Mouse (Mus musculus) midbrain, embryonic 16.5 days (tissue): ENCODE measurements around the gene Slc22a30. TPM values are rescaled to one million over a fixed set of nuclear protein-coding genes. Genes with fewer than 3 reads are reported as not detected.
"Not testable (repeated sequence)": the region's sequence is repeated elsewhere in the genome, so short reads cannot be mapped to it uniquely, and the experiment has no call there.

Experiments used
- ATAC-seq: fragments of 200-750 bp; cut with Nextera tagmentation; 2 replicates; pipeline ENCODE4 v1.8.0; 2017; ENCODE audit warnings: moderate TSS enrichment
- H3K27ac ChIP-seq: fragments of 300-500 bp; sonication (generic); 2 replicates; pipeline ENCODE4 v1.5.1; 2014; ENCODE audit warnings: mild to moderate bottlenecking, low read length, mixed read lengths
- H3K27me3 ChIP-seq: fragments of 300-500 bp; sonication (generic); 2 replicates; pipeline ENCODE4 v1.6.1; 2014; ENCODE audit warnings: low read depth, low read length, mixed read lengths; ENCODE audit not compliant: control insufficient read depth, insufficient read depth
- H3K36me3 ChIP-seq: fragments of 300-500 bp; sonication (generic); 2 replicates; pipeline ENCODE4 v1.6.1; 2014; ENCODE audit warnings: mild to moderate bottlenecking, low read length, moderate library complexity, mixed read lengths; ENCODE audit not compliant: control insufficient read depth, insufficient read depth
- H3K4me1 ChIP-seq: fragments of 300-500 bp; sonication (generic); 2 replicates; pipeline ENCODE4 v1.6.1; 2014; ENCODE audit warnings: mild to moderate bottlenecking, low read length, mixed read lengths; ENCODE audit not compliant: control insufficient read depth, insufficient read depth
- H3K4me2 ChIP-seq: fragments of 300-500 bp; sonication (generic); 2 replicates; pipeline ENCODE4 v1.6.1; 2014; ENCODE audit warnings: mild to moderate bottlenecking, low read length, mixed read lengths
- H3K4me3 ChIP-seq: fragments of 300-500 bp; sonication (generic); 2 replicates; pipeline ENCODE4 v1.5.1; 2014; ENCODE audit warnings: low read depth, mild to moderate bottlenecking, low read length, moderate library complexity, mixed read lengths
- H3K9ac ChIP-seq: fragments of 300-500 bp; sonication (generic); 2 replicates; pipeline ENCODE4 v1.6.1; 2014; ENCODE audit warnings: low read depth, low read length, mixed read lengths
- H3K9me3 ChIP-seq: fragments of 300-500 bp; sonication (generic); replicated peaks from 2 replicates; pipeline ENCODE4 v1.6.1; 2014; ENCODE audit warnings: mild to moderate bottlenecking, low read length, mixed read lengths; ENCODE audit not compliant: control insufficient read depth, poor library complexity, severe bottlenecking
- WGBS: fragments of 180-500 bp; shearing (Covaris S2); extraction: QIAGEN DNeasy Blood & Tissue Kit; methylation state at CpG from one replicate; pipeline ENCODE4 v1.1.7; 2014; 5-methylcytosine and 5-hydroxymethylcytosine counted together
- polyA plus RNA-seq: library from polyadenylated mRNA; unstranded; fragments of >200 nt; fragmentation: Nextera tagmentation; extraction: Ambion mirVana; gene quantifications from 2 replicates; pipeline ENCODE4 v1.2.1, GENCODE M21; 2015

Gene Slc22a30
- not detected in 2 replicates for polyA plus RNA-seq

DNA sequence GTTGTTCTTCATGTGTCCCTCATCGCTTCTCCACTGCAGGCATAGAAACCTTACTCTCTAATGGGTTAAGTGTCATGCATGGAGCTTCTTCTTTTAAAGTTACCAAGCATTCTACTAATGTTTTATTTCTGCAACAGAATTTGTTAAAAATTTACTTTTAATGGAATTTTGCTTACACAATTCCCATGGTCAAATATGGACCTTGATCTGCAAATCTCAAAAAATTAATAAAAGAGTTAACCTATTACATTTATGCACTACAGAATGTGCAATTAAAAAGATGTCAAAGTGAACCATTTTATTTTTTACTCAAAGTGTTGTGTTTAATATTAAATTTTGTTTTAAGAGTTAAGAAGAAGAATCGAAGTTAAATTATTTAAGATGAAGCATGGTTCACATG is at the start of gene Slc22a30:
TSS of gene Slc22a30 (minus strand) at position 101 of the 400 bp plus-strand sequence.
- not testable (repeated sequence) for H3K9ac ChIP-seq, H3K27ac ChIP-seq, H3K4me2 ChIP-seq, H3K36me3 ChIP-seq, H3K27me3 ChIP-seq, ATAC-seq, H3K4me3 ChIP-seq, H3K4me1 ChIP-seq, H3K9me3 ChIP-seq
- 88% methylated on average over 1 of the region's 2 CpGs for WGBS

DNA sequence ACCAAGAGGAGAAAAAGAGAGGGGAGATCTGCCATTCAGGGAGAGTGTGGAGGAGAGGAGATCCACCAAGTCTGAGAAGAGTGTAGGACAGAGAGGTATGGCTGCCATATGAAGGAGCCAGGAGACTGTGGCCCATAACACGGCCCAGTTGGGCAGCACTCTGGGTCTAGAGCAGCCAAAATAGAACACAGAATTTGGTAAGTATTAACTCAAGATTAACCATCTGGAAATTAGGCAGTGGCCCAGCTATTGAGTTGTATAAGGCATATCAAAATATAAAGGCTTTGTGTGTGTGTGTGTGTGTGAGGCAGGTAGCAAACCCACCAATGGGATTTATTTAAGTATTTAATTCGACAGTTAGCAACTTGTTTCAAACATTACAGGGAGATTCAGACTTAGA is 43.4 kb upstream of the Slc22a30 start:
- no peak overlapping the region for H3K9ac ChIP-seq
- no peaks in the 10 kb centered on the region for H3K27me3 ChIP-seq
- no peak for ATAC-seq
- no peaks in the 10 kb centered on the region for H3K36me3 ChIP-seq
- no peak overlapping the region for H3K4me3 ChIP-seq
- no peaks in the 10 kb centered on the region for H3K4me1 ChIP-seq
- 72% methylated on average over 2 of the region's 2 CpGs for WGBS
- no peaks in the 10 kb centered on the region; the same call in 1 of the 2 replicates for H3K9me3 ChIP-seq
- no peak overlapping the region for H3K4me2 ChIP-seq
- no peak overlapping the region for H3K27ac ChIP-seq

DNA sequence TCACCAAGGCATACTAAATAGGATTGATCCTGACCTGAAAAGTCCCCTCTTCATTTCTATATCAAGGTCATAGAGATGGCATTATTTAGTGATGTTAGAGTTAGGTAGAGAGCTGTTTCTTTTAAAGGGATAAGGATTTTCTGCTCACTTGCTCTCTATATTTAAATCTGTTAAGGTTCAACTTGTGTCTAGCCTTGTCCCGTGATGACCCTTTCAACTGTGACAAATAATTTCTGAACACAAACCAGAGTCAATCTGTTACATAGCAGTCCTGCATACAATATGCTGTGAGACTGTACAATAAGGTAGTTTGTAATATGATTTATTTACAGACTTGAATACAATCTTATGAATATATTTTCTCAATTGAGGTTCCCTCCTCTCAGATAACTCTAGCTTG is 42.6 kb upstream of the Slc22a30 start:
- no peaks in the 10 kb centered on the region for H3K27me3 ChIP-seq
- H3K4me2 ChIP-seq, result no peak overlapping the region
- H3K36me3 ChIP-seq, result no peaks in the 10 kb centered on the region
- no peak overlapping the region for H3K9ac ChIP-seq
- no peaks in the 10 kb centered on the region for H3K4me1 ChIP-seq
- ATAC-seq, result no peak
- no peak overlapping the region for H3K27ac ChIP-seq
- no peak overlapping the region for H3K4me3 ChIP-seq
- H3K9me3 ChIP-seq, result no peaks in the 10 kb centered on the region; the same call in 1 of the 2 replicates
- WGBS, result 86% methylated on average over 1 of the region's 1 CpGs

DNA sequence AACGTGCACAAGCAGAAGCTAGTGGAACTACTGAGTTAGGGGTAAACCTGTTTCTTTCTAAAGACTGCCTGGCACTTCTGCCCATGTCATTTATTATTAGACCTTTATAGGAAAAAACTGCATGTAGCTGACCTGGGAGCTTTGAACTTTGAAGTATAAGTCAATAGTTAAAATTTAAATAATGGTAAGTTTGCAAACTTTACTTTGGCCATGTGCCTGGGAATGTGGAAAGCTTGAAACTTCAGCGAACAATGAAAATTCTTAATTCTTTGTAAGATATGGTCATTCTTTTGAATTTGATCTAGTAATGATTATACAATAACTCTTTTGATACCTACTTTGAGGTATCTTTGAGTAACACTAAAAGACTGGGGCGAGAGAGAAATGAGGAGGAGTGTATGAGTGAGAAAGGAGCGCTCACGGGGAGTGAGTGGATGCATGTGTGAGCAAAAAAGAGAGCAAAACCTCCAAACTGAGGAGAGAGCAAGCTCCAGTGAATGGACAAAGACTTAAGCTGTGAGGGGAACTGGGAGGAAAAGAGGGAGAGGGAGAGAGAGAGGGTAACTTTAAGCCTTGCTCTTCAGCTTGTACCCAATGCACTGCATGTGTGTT is 26.2 kb upstream of the Slc22a30 start:
- Histone ChIP-seq H3K4me1 (no peaks in the 10 kb centered on the region), H3K27me3 (no peaks in the 10 kb centered on the region), H3K4me3 (no peak overlapping the region), H3K9ac (no peak overlapping the region), H3K27ac (no peak overlapping the region), H3K4me2 (no peak overlapping the region), H3K36me3 (no peaks in the 10 kb centered on the region), H3K9me3 (peaks cover 2% of the 10 kb centered on the region)
- ATAC-seq, result no peak
- 83% methylated on average over 5 of the region's 5 CpGs for WGBS

DNA sequence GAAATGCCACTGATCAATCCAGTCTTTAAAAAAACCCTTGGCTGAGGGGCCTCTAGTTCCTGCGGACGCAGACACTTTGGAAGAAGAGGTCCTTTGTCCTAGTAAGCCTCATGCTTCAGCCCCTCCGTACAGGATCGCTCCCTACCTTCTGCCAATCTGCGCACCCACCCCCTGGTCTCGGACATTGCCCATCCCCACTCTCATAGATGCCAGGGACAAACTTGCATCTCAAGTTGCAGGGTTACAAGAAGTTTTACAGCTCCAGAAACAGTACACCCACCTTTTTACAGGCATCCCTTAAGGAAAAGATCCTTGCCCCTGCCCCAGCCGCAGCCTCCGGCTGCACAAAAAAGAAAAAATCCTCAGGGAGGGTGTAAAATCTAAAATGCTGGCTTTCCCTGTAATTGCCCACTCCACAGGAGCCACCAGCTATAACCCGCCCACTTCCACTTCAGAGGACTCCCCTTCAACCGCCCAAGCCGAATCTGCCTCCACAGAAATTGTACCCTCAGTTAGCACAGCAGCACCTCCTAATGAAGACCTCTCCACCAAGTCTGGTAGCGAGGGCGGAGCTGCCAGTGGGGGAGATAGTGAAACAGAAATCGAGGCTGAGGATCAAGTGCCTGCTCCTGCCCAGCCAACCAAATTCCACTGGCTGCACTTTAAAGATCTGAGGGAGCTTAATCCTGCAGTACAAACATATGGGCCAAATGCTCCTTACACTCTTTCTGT is 2.5 kb upstream of the Slc22a30 start:
- not testable (repeated sequence) for H3K9me3 ChIP-seq, H3K4me1 ChIP-seq, H3K36me3 ChIP-seq, H3K4me3 ChIP-seq, H3K9ac ChIP-seq, H3K4me2 ChIP-seq, H3K27me3 ChIP-seq, ATAC-seq, H3K27ac ChIP-seq
- 67% methylated on average over 14 of the region's 14 CpGs for WGBS

Other genes starting within 250 kb of the Slc22a30 start
- gene Slc22a29, start 186.2 kb downstream of the Slc22a30 start, polyA plus RNA-seq, result not detected in 2 replicates
- 11.7 and 13.6 TPM in 2 replicates for gene Slc22a8, start 186.1 kb upstream of the Slc22a30 start, polyA plus RNA-seq
- 9.2 and 10.0 TPM in 2 replicates for gene Slc22a6, start 212.9 kb upstream of the Slc22a30 start, polyA plus RNA-seq